Mouse (Mus musculus) intestine, embryonic 14.5 days (tissue): Measurements from ENCODE around the gene Orm2. TPM values are rescaled to one million over a fixed set of nuclear protein-coding genes. Genes with fewer than 3 reads are reported as not detected.

ENCODE experiments used
- ATAC-seq: fragments of 200-750 bp; cut with Nextera tagmentation; replicated peaks from 2 replicates; pipeline ENCODE4 v1.8.0; 2017; ENCODE audit warnings: low read depth, moderate number of reproducible peaks, moderate TSS enrichment, moderate library complexity; ENCODE audit not compliant: low FRiP score, low TSS enrichment
- DNase-seq: peaks from one replicate; pipeline ENCODE4 v3.0.0-alpha.2; 2018; ENCODE audit warnings: low spot score
- H3K27ac ChIP-seq: fragments of 300-500 bp; sonication (generic); 2 replicates; pipeline ENCODE4 v1.5.1; 2014; ENCODE audit warnings: low read depth, mild to moderate bottlenecking, control low read depth
- H3K27me3 ChIP-seq: fragments of 300-500 bp; sonication (generic); replicated peaks from 2 replicates; pipeline ENCODE4 v1.6.1; 2014; ENCODE audit warnings: low read length, control low read depth; ENCODE audit not compliant: control insufficient read depth, insufficient read depth
- H3K36me3 ChIP-seq: fragments of 300-500 bp; sonication (generic); 2 replicates; pipeline ENCODE4 v1.6.1; 2014; ENCODE audit warnings: low read length, control low read depth; ENCODE audit not compliant: control insufficient read depth, insufficient read depth
- H3K4me1 ChIP-seq: fragments of 300-500 bp; sonication (generic); replicated peaks from 2 replicates; pipeline ENCODE4 v1.6.1; 2014; ENCODE audit warnings: low read length, control low read depth, mixed read lengths; ENCODE audit not compliant: control insufficient read depth, insufficient read depth
- H3K4me2 ChIP-seq: fragments of 300-500 bp; sonication (generic); 2 replicates; pipeline ENCODE4 v1.6.1; 2014; ENCODE audit warnings: low read length
- H3K4me3 ChIP-seq: fragments of 300-500 bp; sonication (generic); 2 replicates; pipeline ENCODE4 v1.5.1; 2014; ENCODE audit warnings: low read depth, low read length, control low read depth, mixed read lengths
- H3K9ac ChIP-seq: fragments of 300-500 bp; sonication (generic); 2 replicates; pipeline ENCODE4 v1.6.1; 2014; ENCODE audit warnings: mild to moderate bottlenecking, low read length
- H3K9me3 ChIP-seq: fragments of 300-500 bp; sonication (generic); 2 replicates; pipeline ENCODE4 v1.6.1; 2016; ENCODE audit warnings: low read length, control low read depth; ENCODE audit not compliant: control insufficient read depth
- WGBS: fragments of 180-500 bp; shearing (Covaris S2); extraction: QIAGEN DNeasy Blood & Tissue Kit; methylation state at CpG from one replicate; pipeline ENCODE4 v1.1.7; 2014; 5-methylcytosine and 5-hydroxymethylcytosine counted together
- polyA plus RNA-seq: library from polyadenylated mRNA; unstranded; fragments of >200 nt; fragmentation: Nextera tagmentation; extraction: Ambion mirVana; gene quantifications from 2 replicates; pipeline ENCODE4 v1.2.1, GENCODE M21; 2014

Gene Orm2
- polyA plus RNA-seq, 1 experiment from 2014 or later, result not detected

DNA sequence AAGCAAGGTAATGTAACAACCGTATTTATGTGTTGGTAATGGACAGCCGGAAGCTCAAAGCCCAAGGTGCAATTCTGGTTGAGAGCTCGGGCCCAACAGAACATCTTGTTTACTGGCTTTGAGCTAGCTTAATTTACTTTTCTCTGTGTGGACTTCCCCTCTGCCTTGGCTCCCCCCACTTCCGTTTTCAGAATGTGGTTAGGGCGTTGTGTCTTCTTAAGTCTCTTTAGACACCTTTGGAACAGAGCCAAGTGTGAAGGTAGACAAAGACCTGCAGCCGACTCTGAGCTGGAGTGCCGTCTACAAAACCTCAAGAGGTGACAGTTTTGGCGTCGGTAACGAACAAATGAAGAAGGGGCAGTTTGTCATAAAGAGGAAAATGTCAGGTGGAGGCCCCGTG, 23.5 kb downstream of the Orm2 start:
- no peak overlapping the region for H3K27ac ChIP-seq
- H3K9ac ChIP-seq, result no peak overlapping the region
- H3K9me3 ChIP-seq, result no peaks in the 10 kb centered on the region
- H3K4me1 ChIP-seq, result no peaks in the 10 kb centered on the region
- H3K27me3 ChIP-seq, result no peaks in the 10 kb centered on the region
- WGBS, result 78% methylated on average over 11 of the region's 11 CpGs
- H3K4me2 ChIP-seq, result no peak overlapping the region
- no peak overlapping the region for H3K4me3 ChIP-seq
- ATAC-seq, result no peak
- DNase-seq, result no peak
- peaks cover 55% of the 10 kb centered on the region for H3K36me3 ChIP-seq

GRCm38 (mm10) chr4:63388029-63388428, 25.8 kb downstream of the Orm2 start:
- no peaks in the 10 kb centered on the region for H3K4me1 ChIP-seq
- no peak overlapping the region for H3K4me3 ChIP-seq
- H3K9me3 ChIP-seq, result no peaks in the 10 kb centered on the region
- H3K9ac ChIP-seq, result no peak overlapping the region
- H3K36me3 ChIP-seq, result peaks cover 41% of the 10 kb centered on the region
- H3K4me2 ChIP-seq, result no peak overlapping the region
- WGBS, result 79% methylated on average over 6 of the region's 6 CpGs
- no peak for DNase-seq
- H3K27me3 ChIP-seq, result no peaks in the 10 kb centered on the region
- no peak overlapping the region for H3K27ac ChIP-seq
- ATAC-seq, result no peak

DNA sequence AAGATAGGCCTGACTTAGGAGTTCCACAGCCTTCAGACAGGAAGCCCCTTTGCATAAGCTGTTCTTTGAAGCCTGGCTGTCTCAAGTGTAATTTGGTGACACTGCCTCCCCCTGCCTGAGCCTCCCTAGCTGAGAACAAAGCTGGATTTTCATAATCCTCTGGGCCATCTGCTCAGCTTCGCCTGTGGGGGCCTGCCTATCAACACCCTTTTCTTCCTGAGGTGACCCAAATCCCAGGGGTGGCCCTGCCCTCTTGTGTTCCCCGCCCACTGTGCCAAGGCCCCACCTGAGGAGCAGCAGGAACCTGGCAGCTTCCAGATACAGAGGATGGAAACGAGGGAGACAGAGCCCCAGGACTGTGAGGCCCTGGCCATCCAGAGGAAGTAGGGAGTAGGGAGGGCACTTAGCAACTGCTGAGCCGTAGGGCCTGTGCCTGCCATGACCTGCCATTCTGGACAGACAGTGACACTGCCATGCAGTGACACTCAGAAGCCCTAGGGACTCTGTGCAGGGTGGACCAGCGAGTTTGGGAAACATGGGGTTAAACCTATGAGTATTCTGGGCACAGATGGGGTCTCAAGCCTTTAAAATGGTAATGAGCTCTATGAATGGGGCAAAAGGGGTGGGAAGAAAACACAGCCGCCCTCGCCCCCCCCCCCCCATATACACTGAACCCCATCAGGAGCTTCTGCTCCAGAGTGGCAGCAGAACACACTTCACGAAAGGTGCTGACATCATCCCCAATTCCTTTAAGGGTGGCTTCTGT, 27.1 kb downstream of the Orm2 start:
- 53% methylated on average over 8 of the region's 8 CpGs for WGBS
- ATAC-seq, result no peak
- H3K36me3 ChIP-seq, result peaks cover 35% of the 10 kb centered on the region; the same call in 1 of the 2 replicates

GRCm38 (mm10) chr4:63389887-63390528, 27.8 kb downstream of the Orm2 start:
- ATAC-seq (no peak), DNase-seq (no peak)
- H3K36me3 ChIP-seq, result peaks cover 35% of the 10 kb centered on the region
- no peak overlapping the region for H3K9ac ChIP-seq
- H3K9me3 ChIP-seq, result no peaks in the 10 kb centered on the region
- H3K4me3 ChIP-seq, result no peak overlapping the region
- WGBS, result 70% methylated on average over 11 of the region's 11 CpGs
- H3K27me3 ChIP-seq, result no peaks in the 10 kb centered on the region
- no peaks in the 10 kb centered on the region for H3K4me1 ChIP-seq
- no peak overlapping the region for H3K4me2 ChIP-seq
- H3K27ac ChIP-seq, result no peak overlapping the region

More for the DNA sequence above, 27.1 kb downstream of the Orm2 start:
- H3K27ac ChIP-seq, result no peak overlapping the region
- no peak overlapping the region for H3K4me2 ChIP-seq
- H3K4me3 ChIP-seq, result no peak overlapping the region
- no peaks in the 10 kb centered on the region for H3K9me3 ChIP-seq
- DNase-seq, result no peak
- no peaks in the 10 kb centered on the region for H3K27me3 ChIP-seq
- H3K4me1 ChIP-seq, result no peaks in the 10 kb centered on the region
- no peak overlapping the region for H3K9ac ChIP-seq

- Histone ChIP-seq H3K4me3 (no peak overlapping the region), H3K36me3 (peaks cover 43% of the 10 kb centered on the region), H3K27me3 (no peaks in the 10 kb centered on the region), H3K27ac (no peak overlapping the region), H3K4me2 (no peak overlapping the region), H3K9ac (no peak overlapping the region), H3K9me3 (no peaks in the 10 kb centered on the region), H3K4me1 (no peaks in the 10 kb centered on the region)
- DNase-seq, result no peak
- ATAC-seq, result 0 out of 2 replicates have a peak, but pooled peaks have one; percentile 29
- WGBS, result 73% methylated on average over 6 of the region's 6 CpGs
Observed at GRCm38 (mm10) chr4:63391322-63391721, 29.1 kb downstream of the Orm2 start.

GRCm38 (mm10) chr4:63397981-63398537, 35.8 kb downstream of the Orm2 start:
- ATAC-seq (no peak), DNase-seq (no peak)
- Histone ChIP-seq H3K4me1 (peaks cover 30% of the 10 kb centered on the region; the same call in 1 of the 2 replicates), H3K27me3 (no peaks in the 10 kb centered on the region), H3K4me2 (no peak overlapping the region), H3K9me3 (no peaks in the 10 kb centered on the region), H3K4me3 (no peak overlapping the region), H3K27ac (no peak overlapping the region), H3K9ac (no peak overlapping the region), H3K36me3 (peaks cover 26% of the 10 kb centered on the region)
- WGBS, result 84% methylated on average over 10 of the region's 10 CpGs

GRCm38 (mm10) chr4:63398854-63399609, 36.8 kb downstream of the Orm2 start:
- 55% methylated on average over 11 of the region's 11 CpGs for WGBS
- Histone ChIP-seq H3K36me3 (peaks cover 23% of the 10 kb centered on the region), H3K27ac (peak overlapping the region; percentile 18; the same call in 1 of the 2 replicates), H3K9ac (no peak overlapping the region), H3K4me2 (no peak overlapping the region), H3K4me1 (peaks cover 39% of the 10 kb centered on the region), H3K4me3 (no peak overlapping the region), H3K27me3 (no peaks in the 10 kb centered on the region), H3K9me3 (no peaks in the 10 kb centered on the region)
- ATAC-seq (no peak), DNase-seq (no peak)

DNA sequence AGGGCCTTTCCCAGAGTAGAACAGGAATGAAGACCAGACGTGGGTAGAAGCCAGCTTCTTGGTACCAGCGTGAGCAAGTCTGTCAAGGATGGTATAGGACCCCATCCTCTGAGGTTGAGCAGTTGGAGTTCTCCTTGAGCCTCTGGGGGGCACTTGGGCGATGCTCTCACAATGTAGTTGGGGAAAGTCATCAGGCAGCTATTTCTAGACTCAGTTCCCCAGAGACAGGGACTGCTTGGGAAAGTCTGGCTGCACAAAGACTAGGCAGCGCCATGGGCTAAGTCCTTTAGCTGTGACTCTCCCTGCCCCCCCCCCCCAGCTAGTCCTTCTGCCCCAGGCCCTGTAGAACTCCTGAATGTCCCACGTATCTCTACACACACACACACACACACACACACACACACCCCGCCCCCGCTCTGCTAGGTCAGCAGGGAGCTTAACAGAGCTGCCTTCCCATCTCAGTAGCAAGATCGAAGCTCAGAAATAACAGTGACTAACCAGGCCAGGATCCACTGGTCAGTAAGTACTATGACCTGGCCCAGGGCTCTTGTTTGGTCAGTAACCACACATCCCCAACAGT, 37.5 kb downstream of the Orm2 start:
- 65% methylated on average over 8 of the region's 8 CpGs for WGBS
- Histone ChIP-seq H3K4me3 (no peak overlapping the region), H3K27ac (peak overlapping the region; percentile 18; the same call in 1 of the 2 replicates), H3K4me2 (no peak overlapping the region), H3K9me3 (no peaks in the 10 kb centered on the region), H3K36me3 (peaks cover 15% of the 10 kb centered on the region), H3K9ac (no peak overlapping the region), H3K27me3 (no peaks in the 10 kb centered on the region), H3K4me1 (peaks cover 46% of the 10 kb centered on the region)
- ATAC-seq (no peak), DNase-seq (no peak)
